In the genomic region with DNA sequence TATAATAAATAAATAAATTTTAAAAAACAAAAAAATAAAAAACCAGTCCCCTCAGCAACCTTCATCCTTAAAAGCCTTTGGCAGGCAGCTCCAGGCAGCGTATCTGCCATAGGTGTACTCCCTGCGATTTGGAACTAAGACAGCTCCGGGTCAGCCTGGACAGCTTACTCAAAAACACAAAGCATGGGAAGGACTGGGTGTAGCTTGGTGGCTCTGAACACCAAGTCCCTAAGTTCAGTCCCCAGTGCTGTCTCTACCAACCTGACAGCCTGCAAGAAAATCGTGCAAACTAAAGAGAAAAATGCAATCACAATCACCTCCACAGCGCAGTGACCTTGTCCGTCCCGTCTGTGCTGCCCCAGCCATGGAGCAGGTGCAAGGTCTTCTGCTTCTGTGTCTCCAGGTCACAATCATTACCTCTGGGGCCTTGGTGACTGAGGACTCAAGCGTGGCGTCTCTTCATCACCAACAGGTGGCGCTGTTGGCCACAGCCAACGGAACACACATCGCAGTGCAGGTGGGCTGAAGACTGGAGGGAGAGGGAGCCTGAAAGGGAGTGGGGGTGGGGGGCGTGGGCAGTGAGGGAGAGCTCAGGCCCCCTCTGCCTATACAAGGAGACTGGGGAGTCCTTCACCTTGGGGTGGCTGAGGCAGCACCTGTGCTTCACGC, we compare ENCODE assay signal across 8 mouse cellular contexts. TPM values are rescaled to one million over a fixed set of nuclear protein-coding genes. Genes with fewer than 3 reads are reported as not detected.
DNase-seq lines count a peak whose midpoint lies in the region; ATAC-seq and TF ChIP-seq lines count a peak whose summit lies in the region.

No protein-coding gene starts in this region.

- peaks cover 12% of the 10 kb centered on the region for H3K4me1 ChIP-seq in testis, adult 2 months (ENCODE audit: control insufficient read depth, insufficient read depth, low read length)

- no peak overlapping the region for H3K4me3 ChIP-seq in testis, adult 2 months (ENCODE audit: control insufficient read depth, low read depth, low read length)

- DNase-seq in gastrocnemius, postnatal 10 days, result peak; percentile 45
- DNase-seq in gastrocnemius, adult 8-10 months (ENCODE audit: low spot score in 2 of 2), result no peak
- peak; percentile 54 for DNase-seq in urinary bladder, postnatal 14 days (ENCODE audit: low spot score)
- DNase-seq in urinary bladder, adult 2 months (ENCODE audit: low spot score), result no peak
- peak; percentile 74 for DNase-seq in embryo, embryonic 11 days
- peak; percentile 66 for DNase-seq in kidney, postnatal 10 days

- H3K36me3 ChIP-seq in testis, adult 2 months (ENCODE audit: control insufficient read depth, insufficient read depth, low read length), result peaks cover 2% of the 10 kb centered on the region

- no peaks in the 10 kb centered on the region for H3K27me3 ChIP-seq in testis, adult 2 months (ENCODE audit: control insufficient read depth, insufficient read depth, low read length)

- ATAC-seq in monocyte, adult 5-6 weeks (replicated peaks; ENCODE audit: insufficient number of reproducible peaks, low FRiP score, low TSS enrichment, poor library complexity, severe bottlenecking), result peak; percentile 37

- peak; percentile 90; the same call in 1 of the 2 replicates for TF ChIP-seq CTCF in testis, adult 2 months (IDR thresholded peaks at IDR 0.05; ENCODE audit: control insufficient read depth, insufficient read depth, insufficient replicate concordance, low read depth, low read length)

- H3K27ac ChIP-seq in testis, adult 2 months (ENCODE audit: control insufficient read depth, insufficient read depth, low read depth, low read length), result no peak overlapping the region

- no peak for TF ChIP-seq POLR2A in testis, adult 2 months (IDR thresholded peaks at IDR 0.05; ENCODE audit: control insufficient read depth, low read depth, low read length)

RNA-seq across cellular contexts. Expression of a gene that starts 3.4 kb away (rescaled TPM):
- 1 to 10 TPM; 3.6 to 7.5 TPM for total RNA-seq in gastrocnemius, postnatal 10 days (2021)
- total RNA-seq in gastrocnemius, adult 8-10 months (2022), result 1 to 10 TPM in 3 of 4 experiments, under 1 TPM in 1; 0.90 to 2.1 (median 1.2) TPM
- 20.4 and 22.5 TPM in 2 replicates for polyA plus RNA-seq in urinary bladder, adult 2 months (2012; rRNA removed)
- total RNA-seq in monocyte, adult 5-6 weeks (2017), result 96.3 to 128 TPM (median 103 TPM) in 3 replicates
- polyA plus RNA-seq in testis, adult 2 months (2012; rRNA removed), result 1.7 and 2.8 TPM in 2 replicates

RNA-seq across cellular contexts. Expression of a gene that starts 27.3 kb away (rescaled TPM):
- 10 to 100 TPM; 24.6 to 26.6 TPM for total RNA-seq in gastrocnemius, postnatal 10 days (2021)
- total RNA-seq in gastrocnemius, adult 8-10 months (2022), result 10 to 100 TPM; 13.0 to 19.2 (median 16.7) TPM
- 21.0 and 28.3 TPM in 2 replicates for polyA plus RNA-seq in urinary bladder, adult 2 months (2012; rRNA removed)
- 1.3 to 6.9 TPM (median 5.1 TPM) in 3 replicates for total RNA-seq in monocyte, adult 5-6 weeks (2017)
- polyA plus RNA-seq in testis, adult 2 months (2012; rRNA removed), result 89.4 and 90.8 TPM in 2 replicates

RNA-seq across cellular contexts. Expression of a gene that starts 28.3 kb away (rescaled TPM):
- total RNA-seq in gastrocnemius, postnatal 10 days (2021), result 10 to 100 TPM; 30.2 to 31.5 TPM
- 10 to 100 TPM; 24.7 to 28.3 (median 26.1) TPM for total RNA-seq in gastrocnemius, adult 8-10 months (2022)
- 23.8 and 30.0 TPM in 2 replicates for polyA plus RNA-seq in urinary bladder, adult 2 months (2012; rRNA removed)
- total RNA-seq in monocyte, adult 5-6 weeks (2017), result 4.7 to 13.9 TPM (median 9.0 TPM) in 3 replicates
- polyA plus RNA-seq in testis, adult 2 months (2012; rRNA removed), result 3.1 and 4.1 TPM in 2 replicates

Comparison
In these comparisons a context has a peak if more than half of its experiments do, and no peak if none do; other contexts are left out.
1. DNase-seq: peak in gastrocnemius, postnatal 10 days (single experiment), urinary bladder, postnatal 14 days (single experiment), embryo, embryonic 11 days (single experiment) and kidney, postnatal 10 days (single experiment); none in gastrocnemius, adult 8-10 months (0 of 2) and urinary bladder, adult 2 months (single experiment).
2. RNA of a gene that starts 3.4 kb away (total RNA-seq): 96.3 to 128 TPM in monocyte, adult 5-6 weeks; 3.6 to 7.5 TPM in gastrocnemius, postnatal 10 days and 0.90 to 2.1 TPM in gastrocnemius, adult 8-10 months; every median in the first group is over 10 times any median in the second.